Mouse (Mus musculus) kidney, embryonic 14.5 days (tissue): ENCODE measurements around the gene Aqp8. TPM values are rescaled to one million over a fixed set of nuclear protein-coding genes. Genes with fewer than 3 reads are reported as not detected.

Source experiments
- ATAC-seq: fragments of 200-750 bp; cut with Nextera tagmentation; 2 replicates; pipeline ENCODE4 v1.8.0; 2017; ENCODE audit warnings: moderate number of reproducible peaks, mild to moderate bottlenecking, moderate TSS enrichment, moderate library complexity; ENCODE audit not compliant: low FRiP score, low TSS enrichment
- H3K27ac ChIP-seq: fragments of 300-500 bp; sonication (generic); 2 replicates; pipeline ENCODE4 v1.5.1; 2014; ENCODE audit warnings: low read depth, mild to moderate bottlenecking, low read length, moderate library complexity, mixed read lengths
- H3K27me3 ChIP-seq: fragments of 300-500 bp; sonication (generic); 2 replicates; pipeline ENCODE4 v1.6.1; 2014; ENCODE audit warnings: mild to moderate bottlenecking, low read length; ENCODE audit not compliant: control insufficient read depth, insufficient read depth
- H3K36me3 ChIP-seq: fragments of 300-500 bp; sonication (generic); 2 replicates; pipeline ENCODE4 v1.6.1; 2014; ENCODE audit warnings: low read length, mixed read lengths; ENCODE audit not compliant: control insufficient read depth, insufficient read depth
- H3K4me1 ChIP-seq: fragments of 300-500 bp; sonication (generic); 2 replicates; pipeline ENCODE4 v1.6.1; 2014; ENCODE audit warnings: low read length, mixed read lengths; ENCODE audit not compliant: control insufficient read depth, insufficient read depth
- H3K4me2 ChIP-seq: fragments of 300-500 bp; sonication (generic); replicated peaks from 2 replicates; pipeline ENCODE4 v1.6.1; 2014; ENCODE audit warnings: low read depth, mild to moderate bottlenecking, low read length
- H3K4me3 ChIP-seq: fragments of 300-500 bp; sonication (generic); 2 replicates; pipeline ENCODE4 v1.5.1; 2014; ENCODE audit warnings: mild to moderate bottlenecking, low read length
- H3K9ac ChIP-seq: fragments of 300-500 bp; sonication (generic); 2 replicates; pipeline ENCODE4 v1.6.1; 2014; ENCODE audit warnings: low read depth, mild to moderate bottlenecking, low read length, moderate library complexity
- H3K9me3 ChIP-seq: fragments of 300-500 bp; sonication (generic); 2 replicates; pipeline ENCODE4 v1.6.1; 2016; ENCODE audit warnings: low read length; ENCODE audit not compliant: control insufficient read depth
- WGBS: fragments of 180-500 bp; shearing (Covaris S2); extraction: QIAGEN DNeasy Blood & Tissue Kit; methylation state at CpG from one replicate; pipeline ENCODE4 v1.1.7; 2014; 5-methylcytosine and 5-hydroxymethylcytosine counted together
- polyA plus RNA-seq: library from polyadenylated mRNA; unstranded; fragments of >200 nt; fragmentation: Nextera tagmentation; extraction: Ambion mirVana; gene quantifications from 2 replicates; pipeline ENCODE4 v1.2.1, GENCODE M21; 2014

The Aqp8 gene
- polyA plus RNA-seq, 1 experiment from 2014 or later: not detected

DNA sequence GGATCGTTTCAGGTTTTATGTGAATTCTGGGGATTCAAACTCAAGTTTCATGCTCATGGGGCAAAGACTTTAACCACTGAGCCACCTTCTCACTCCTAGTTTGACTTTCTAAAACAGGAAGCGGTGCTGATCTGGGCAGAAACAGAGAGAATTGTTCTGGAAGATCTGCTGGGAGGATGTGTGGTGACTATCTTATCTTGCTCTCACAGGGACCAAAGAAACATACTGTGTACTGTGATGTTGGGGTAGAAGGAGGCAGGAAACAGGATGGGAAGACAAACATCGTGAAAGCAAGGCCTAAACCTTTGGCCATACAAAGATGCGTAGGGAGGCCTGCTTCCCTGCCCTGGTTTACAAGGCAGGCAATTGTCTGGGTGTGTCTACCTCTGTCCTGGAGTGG is 2.8 kb upstream of the Aqp8 start:
- H3K27me3 ChIP-seq: no peaks in the 10 kb centered on the region
- no peak for ATAC-seq
- no peak overlapping the region for H3K27ac ChIP-seq
- no peak overlapping the region for H3K4me2 ChIP-seq
- 85% methylated on average over 4 of the region's 4 CpGs for WGBS
- no peaks in the 10 kb centered on the region for H3K36me3 ChIP-seq
- H3K4me1 ChIP-seq: no peaks in the 10 kb centered on the region
- H3K9ac ChIP-seq: no peak overlapping the region
- no peak overlapping the region for H3K4me3 ChIP-seq
- no peaks in the 10 kb centered on the region for H3K9me3 ChIP-seq

GRCm38 (mm10) chr7:123461316-123461715 is 775 bp upstream of the Aqp8 start:
- ATAC-seq: no peak
- Histone ChIP-seq H3K9me3 (no peaks in the 10 kb centered on the region), H3K27ac (no peak overlapping the region), H3K36me3 (no peaks in the 10 kb centered on the region), H3K4me3 (no peak overlapping the region), H3K4me2 (no peak overlapping the region), H3K27me3 (no peaks in the 10 kb centered on the region), H3K9ac (no peak overlapping the region), H3K4me1 (no peaks in the 10 kb centered on the region)
- 84% methylated on average over 4 of the region's 4 CpGs for WGBS

GRCm38 (mm10) chr7:123463569-123463968 is 1.5 kb downstream of the Aqp8 start:
- Histone ChIP-seq H3K27ac (no peak overlapping the region), H3K4me2 (no peak overlapping the region), H3K4me1 (no peaks in the 10 kb centered on the region), H3K36me3 (no peaks in the 10 kb centered on the region), H3K9ac (no peak overlapping the region), H3K27me3 (no peaks in the 10 kb centered on the region; the same call in 1 of the 2 replicates), H3K9me3 (no peaks in the 10 kb centered on the region), H3K4me3 (no peak overlapping the region)
- ATAC-seq: no peak
- 77% methylated on average over 4 of the region's 4 CpGs for WGBS

GRCm38 (mm10) chr7:123465692-123466387 is 3.7 kb downstream of the Aqp8 start:
- ATAC-seq: peak; percentile 82
- Histone ChIP-seq H3K4me1 (no peaks in the 10 kb centered on the region), H3K9me3 (no peaks in the 10 kb centered on the region), H3K27ac (no peak overlapping the region), H3K4me3 (no peak overlapping the region), H3K36me3 (no peaks in the 10 kb centered on the region), H3K9ac (no peak overlapping the region), H3K27me3 (no peaks in the 10 kb centered on the region; the same call in 1 of the 2 replicates), H3K4me2 (no peak overlapping the region)
- 40% methylated on average over 6 of the region's 6 CpGs for WGBS

DNA sequence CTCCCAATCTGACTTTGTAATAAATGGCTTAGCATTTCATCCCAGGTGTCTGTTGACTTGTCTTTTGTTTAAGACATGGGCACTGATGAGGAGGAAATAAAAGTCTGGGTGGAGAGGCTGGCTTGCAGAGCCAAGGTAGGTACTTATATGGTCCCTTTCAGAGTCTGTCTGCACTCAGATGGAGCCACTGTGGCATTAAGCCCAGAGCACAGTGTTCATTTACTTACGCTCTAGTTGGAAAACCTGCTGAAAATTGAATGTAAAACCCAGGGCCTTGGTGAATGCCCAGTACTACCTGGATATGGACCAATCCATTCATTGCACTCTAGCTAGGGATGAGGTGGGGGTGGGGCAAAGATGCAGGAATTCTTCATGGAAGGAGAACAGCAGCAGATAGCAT is 5.9 kb downstream of the Aqp8 start:
- H3K9ac ChIP-seq: no peak overlapping the region
- H3K4me2 ChIP-seq: no peak overlapping the region
- H3K9me3 ChIP-seq: 0 out of 2 replicates have a peak, but pooled peaks cover 4% of the 10 kb centered on the region
- H3K4me1 ChIP-seq: no peaks in the 10 kb centered on the region
- no peak for ATAC-seq
- H3K27me3 ChIP-seq: no peaks in the 10 kb centered on the region; the same call in 1 of the 2 replicates
- H3K36me3 ChIP-seq: no peaks in the 10 kb centered on the region
- H3K27ac ChIP-seq: no peak overlapping the region
- no peak overlapping the region for H3K4me3 ChIP-seq
- 96% methylated on average over 1 of the region's 1 CpGs for WGBS

DNA sequence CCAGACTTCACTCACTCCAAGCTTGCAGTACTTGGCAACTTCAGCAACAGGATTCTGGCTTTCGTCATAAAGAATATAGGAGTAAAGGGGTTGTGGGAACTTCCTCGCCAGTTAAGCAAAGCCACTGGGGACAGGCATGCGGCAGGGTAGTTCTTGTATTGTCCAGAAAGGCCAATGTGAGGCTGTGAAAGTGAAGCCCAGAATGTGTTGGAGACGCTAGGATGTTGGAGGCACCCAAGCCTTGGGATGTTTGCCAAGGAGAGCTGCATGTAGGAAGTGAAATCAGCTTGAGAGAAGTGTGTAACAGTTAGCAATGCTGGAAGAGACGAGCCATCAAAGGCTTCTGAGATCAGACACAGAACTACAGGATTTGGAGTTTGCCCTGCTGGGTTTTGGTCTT is 25.6 kb downstream of the Aqp8 start:
- Histone ChIP-seq H3K27me3 (no peaks in the 10 kb centered on the region), H3K27ac (no peak overlapping the region), H3K4me3 (no peak overlapping the region), H3K4me1 (no peaks in the 10 kb centered on the region), H3K36me3 (no peaks in the 10 kb centered on the region; the same call in 1 of the 2 replicates), H3K9me3 (no peaks in the 10 kb centered on the region), H3K9ac (no peak overlapping the region), H3K4me2 (no peak overlapping the region)
- ATAC-seq: no peak
- WGBS: 83% methylated on average over 5 of the region's 5 CpGs

- peak overlapping the region; percentile 63 for H3K9ac ChIP-seq
- peaks cover 4% of the 10 kb centered on the region; the same call in 1 of the 2 replicates for H3K4me1 ChIP-seq
- ATAC-seq: peak; percentile 29
- peak overlapping the region; percentile 94 for H3K4me2 ChIP-seq
- 0 out of 2 replicates have a peak, but pooled peaks cover 4% of the 10 kb centered on the region for H3K36me3 ChIP-seq
- no peaks in the 10 kb centered on the region for H3K9me3 ChIP-seq
- H3K27me3 ChIP-seq: no peaks in the 10 kb centered on the region
- H3K27ac ChIP-seq: no peak overlapping the region
- 41% methylated on average over 19 of the region's 19 CpGs for WGBS
- peak overlapping the region; percentile 71 for H3K4me3 ChIP-seq
Observed at GRCm38 (mm10) chr7:123499481-123500238, 37.6 kb downstream of the Aqp8 start.

- H3K9me3 ChIP-seq: no peaks in the 10 kb centered on the region
- H3K27ac ChIP-seq: no peak within 1 kb of the TSS
- ATAC-seq: peak; percentile 95
- peaks cover 4% of the 10 kb centered on the region; the same call in 1 of the 2 replicates for H3K4me1 ChIP-seq
- no peaks in the 10 kb centered on the region for H3K36me3 ChIP-seq
- peak within 1 kb of the TSS; percentile 94 for H3K4me2 ChIP-seq
- under 1% methylated on average over 68 of the region's 71 CpGs for WGBS
- peak within 1 kb of the TSS; percentile 71 for H3K4me3 ChIP-seq
- peak within 1 kb of the TSS; percentile 63 for H3K9ac ChIP-seq
- no peaks in the 10 kb centered on the region for H3K27me3 ChIP-seq
Observed at GRCm38 (mm10) chr7:123500239-123501219, 38.4 kb downstream of the Aqp8 start, which contains the start of gene Zkscan2. Zkscan2 (minus strand) TSS chr7:123500449.
